Mouse (Mus musculus) frontal cortex, postnatal 36 days (tissue): ENCODE data around the gene Irs1.
A peak's percentile ranks its signal among the peaks of the same experiment; 100 is the strongest.

ENCODE experiments used
- DNase-seq, 2 experiments: peaks; one replicate each; pipeline ENCODE4 v3.0.0; 2022; ENCODE audit warnings: low spot score in 2 of 2

Irs1 gene

GRCm38 (mm10) chr1:82257457-82257856 lies 33.8 kb downstream of the Irs1 start:
- DNase-seq: no peak

DNA sequence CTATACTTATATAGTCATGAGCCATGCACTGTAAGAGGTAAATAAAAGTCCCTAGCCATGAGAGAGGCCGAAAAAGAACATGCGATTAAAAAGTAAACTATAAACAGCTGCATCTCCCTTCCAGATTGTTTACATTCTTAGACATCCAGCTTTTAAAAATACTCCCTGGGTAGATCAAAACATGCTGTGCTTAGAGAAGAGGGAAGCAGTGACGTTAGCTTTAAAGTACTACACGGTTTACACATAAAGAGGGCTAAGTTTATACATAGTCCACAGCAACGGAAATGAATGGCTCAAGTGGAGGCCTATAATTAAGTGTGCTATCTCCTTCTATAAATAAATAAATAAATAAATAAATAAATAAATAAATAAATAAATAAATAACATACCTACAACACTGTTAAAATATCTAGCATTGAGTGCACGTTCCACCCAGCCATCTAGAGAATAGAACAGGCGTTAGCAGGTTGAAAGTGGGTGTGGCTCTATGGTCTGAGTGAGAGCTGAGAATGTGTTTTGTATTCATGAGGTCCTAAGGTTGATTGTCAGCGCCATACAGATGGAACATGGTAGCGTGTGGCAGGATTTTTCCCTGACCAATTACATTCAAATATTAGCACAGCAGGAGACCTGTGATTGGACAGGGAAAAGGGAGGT lies 37.3 kb downstream of the Irs1 start:
- DNase-seq: no peak

GRCm38 (mm10) chr1:82247221-82247951 lies 43.8 kb downstream of the Irs1 start:
- DNase-seq: no peak

DNA sequence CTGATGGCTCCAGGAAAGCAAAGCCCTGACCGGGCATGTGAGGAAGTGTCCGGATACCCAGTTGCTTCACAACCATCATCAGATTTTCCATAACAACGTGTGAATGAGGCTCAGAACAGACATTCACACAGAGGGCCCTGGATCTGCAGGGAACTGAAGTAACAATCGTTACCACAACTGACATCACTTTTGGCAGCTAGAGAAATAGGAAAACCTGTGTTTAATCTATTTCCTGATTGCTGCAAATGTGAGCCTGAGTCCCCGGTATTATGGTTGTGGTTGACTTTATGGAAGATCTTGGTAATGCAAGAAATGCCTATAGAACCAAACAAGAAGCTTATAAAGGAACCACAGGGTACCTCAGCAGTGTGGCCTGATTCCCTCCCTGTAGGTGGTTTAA lies 46.2 kb downstream of the Irs1 start:
- DNase-seq: no peak

- DNase-seq: no peak
Observed at GRCm38 (mm10) chr1:82243260-82243825, 47.9 kb downstream of the Irs1 start.

DNA sequence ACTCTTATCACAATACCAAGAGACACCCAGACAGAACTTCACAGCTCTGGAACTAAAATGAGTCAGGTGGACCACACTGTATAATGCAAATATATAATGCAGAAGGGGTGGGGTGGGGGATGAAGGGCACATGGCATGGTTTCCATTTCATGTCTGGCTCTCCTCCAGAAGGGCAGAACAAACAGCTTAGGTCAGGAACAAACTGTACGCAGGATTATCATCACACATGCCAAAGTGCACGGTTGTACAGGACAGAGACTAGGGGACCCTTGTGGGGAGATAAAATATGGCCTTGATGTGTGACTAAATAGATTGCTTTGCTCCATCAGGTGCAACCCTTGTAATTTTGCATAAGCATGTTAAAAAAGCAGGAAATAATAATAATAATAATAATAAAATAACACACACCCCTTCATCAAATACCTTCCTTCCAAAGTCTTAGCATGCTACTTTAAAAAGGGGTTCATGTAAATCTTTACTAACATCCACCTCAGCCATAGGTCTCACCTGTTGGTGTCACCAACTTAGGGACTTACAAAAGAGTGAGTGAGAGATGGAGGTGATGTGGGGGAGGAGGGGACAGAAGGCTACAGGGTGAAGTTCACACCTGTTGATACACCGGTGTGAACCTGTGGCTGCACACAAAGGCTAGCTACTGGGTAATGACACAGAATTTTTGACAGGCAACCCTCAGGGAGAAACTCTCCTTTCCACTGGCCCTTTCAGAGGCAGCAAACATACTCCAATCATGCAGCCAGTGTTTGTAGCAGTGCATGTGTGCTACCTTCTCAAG lies 51.6 kb downstream of the Irs1 start:
- DNase-seq: no peak

DNA sequence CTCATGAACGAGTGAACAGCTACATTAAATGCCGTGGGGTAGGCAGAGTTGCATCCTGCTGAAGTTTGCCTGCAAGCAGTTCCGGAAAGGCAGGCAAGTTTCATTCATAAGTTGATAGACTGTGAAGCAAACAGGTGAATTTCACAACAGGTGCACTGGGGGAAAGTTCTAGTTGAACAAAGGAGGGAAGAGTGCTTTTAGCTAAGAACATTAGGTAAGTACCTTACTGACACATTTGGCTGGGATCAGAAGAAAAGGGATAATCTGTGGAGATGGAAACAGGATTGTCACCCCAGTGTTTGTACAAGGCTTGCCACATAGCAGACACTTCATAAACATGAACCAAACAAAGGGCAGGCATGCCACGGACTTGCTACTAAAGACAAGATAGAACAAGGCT lies 53.0 kb downstream of the Irs1 start:
- no peak for DNase-seq

- no peak for DNase-seq
Observed at GRCm38 (mm10) chr1:82235455-82236104, 55.6 kb downstream of the Irs1 start.

- no peak for DNase-seq
Observed at GRCm38 (mm10) chr1:82234616-82235015, 56.6 kb downstream of the Irs1 start.

DNA sequence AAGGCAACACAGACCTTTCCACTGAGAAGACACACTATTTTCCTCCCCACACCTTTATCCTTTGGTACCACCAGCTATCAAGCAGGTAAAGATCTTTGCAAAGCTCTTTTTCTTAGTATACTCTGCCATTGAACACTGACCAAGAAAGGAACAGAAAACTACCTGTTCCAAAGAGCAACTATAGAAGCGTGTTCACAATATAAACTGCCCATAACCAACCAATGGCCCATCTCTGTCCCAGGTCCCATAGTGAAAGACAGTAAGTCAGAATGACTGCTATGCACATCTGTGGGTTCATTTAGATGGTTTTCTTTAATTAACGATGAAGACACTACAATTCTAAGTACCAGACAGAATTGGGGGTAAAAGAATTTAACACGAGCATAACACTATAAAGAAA lies 58.4 kb downstream of the Irs1 start, which contains the start of gene Gm9747:
TSS of gene Gm9747 (plus strand) at position 301 of the 400 bp plus-strand sequence.
- no peak for DNase-seq

GRCm38 (mm10) chr1:82228841-82229240 lies 62.4 kb downstream of the Irs1 start:
- DNase-seq: no peak

- DNase-seq: no peak
Observed at GRCm38 (mm10) chr1:82223042-82223795, 68.0 kb downstream of the Irs1 start.

GRCm38 (mm10) chr1:82221462-82221861 lies 69.8 kb downstream of the Irs1 start:
- no peak for DNase-seq

DNA sequence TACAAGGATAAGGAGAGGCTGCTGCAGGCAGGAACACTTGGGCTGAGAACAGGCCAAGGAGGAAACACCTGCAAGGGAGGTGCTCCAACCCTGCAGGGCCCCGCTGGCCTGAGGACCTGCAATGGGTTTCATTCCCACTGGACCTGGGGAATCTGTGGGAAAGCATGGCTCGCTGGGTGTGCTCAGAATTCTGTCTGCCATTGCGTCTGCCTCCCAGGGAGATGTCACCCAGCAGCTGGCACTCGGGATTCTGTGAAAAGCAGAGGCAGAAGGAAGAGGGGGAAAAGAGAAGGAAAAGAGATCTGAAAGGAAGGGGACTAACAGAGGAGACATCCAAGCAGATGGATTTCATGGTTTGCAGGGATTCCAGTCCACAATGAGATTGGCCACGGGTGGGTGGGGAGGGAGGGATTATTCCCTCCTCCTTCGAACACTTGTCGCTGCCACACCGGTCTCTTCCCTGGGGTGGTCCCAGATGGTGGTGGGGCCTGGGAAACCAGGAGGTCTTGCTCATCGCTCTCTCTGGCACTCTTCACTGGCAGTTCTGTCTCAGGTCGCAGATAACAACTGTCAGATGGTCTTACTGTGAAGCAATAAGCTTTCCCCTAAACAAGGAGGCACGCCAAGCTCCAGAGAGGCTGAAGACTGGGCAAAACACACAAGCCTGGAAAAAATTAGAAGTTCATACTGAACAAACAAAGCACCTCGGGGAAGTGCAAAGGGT lies 70.4 kb downstream of the Irs1 start:
- DNase-seq: peak in 1 of 2 experiments; percentile 16

DNA sequence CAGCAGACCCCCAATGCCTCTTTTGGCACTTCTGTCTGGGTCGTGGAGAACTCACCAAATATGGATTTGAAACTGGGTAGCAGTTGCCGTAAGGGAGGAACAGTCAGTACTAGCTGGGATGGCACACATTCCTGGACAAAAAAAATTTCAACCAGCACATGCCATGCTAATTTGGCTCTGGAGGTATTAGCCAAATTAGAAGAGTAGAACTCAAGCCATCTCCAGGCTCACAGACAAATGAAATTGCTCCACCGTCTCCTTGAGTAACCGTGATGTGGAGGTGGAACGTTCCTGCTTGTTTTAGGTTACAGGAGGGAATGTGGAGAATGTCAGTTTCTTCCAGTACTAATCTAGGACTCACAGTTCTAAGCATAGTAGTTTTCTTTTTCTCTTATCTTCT lies 83.7 kb downstream of the Irs1 start:
- no peak for DNase-seq

DNA sequence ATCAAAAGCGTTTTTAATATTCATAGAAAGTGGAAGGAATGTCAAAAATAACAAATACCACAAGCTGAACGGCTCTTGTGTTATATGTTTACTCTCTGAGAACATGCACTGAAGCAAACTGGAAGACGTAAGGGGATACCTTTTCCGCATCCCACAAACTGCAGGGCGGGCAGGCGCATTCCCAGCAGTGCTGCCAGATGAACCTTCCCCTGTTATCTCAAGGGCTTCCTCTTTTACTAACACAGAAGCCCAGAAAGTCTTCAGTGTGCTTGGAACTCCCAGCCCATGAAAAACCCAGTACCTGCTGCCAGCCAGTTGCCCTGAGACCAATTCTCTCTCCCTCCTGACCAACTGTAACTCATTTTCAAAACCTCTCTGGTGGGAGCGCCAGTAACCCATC lies 90.6 kb downstream of the Irs1 start:
- DNase-seq: no peak

DNA sequence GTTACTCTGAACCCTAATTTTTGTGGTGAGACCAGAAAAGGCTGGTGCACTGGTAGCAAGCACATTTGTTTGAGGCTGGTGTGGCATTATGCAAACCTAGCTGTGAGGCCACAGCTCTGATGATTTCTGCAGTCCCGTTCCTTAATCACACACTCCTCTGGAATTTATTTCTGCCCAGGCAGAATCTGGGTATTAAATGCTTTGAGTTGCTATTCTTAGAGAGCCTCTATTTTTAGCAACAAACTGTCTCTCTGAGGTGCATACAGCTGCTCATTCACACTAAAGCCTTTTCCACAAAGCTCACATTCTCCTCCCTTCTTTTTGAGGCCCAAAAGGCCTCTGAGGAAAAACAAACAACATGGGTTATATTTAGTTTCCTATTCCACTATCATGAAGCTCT lies 91.3 kb downstream of the Irs1 start:
- peak in 1 of 2 experiments; percentile 14 for DNase-seq

DNA sequence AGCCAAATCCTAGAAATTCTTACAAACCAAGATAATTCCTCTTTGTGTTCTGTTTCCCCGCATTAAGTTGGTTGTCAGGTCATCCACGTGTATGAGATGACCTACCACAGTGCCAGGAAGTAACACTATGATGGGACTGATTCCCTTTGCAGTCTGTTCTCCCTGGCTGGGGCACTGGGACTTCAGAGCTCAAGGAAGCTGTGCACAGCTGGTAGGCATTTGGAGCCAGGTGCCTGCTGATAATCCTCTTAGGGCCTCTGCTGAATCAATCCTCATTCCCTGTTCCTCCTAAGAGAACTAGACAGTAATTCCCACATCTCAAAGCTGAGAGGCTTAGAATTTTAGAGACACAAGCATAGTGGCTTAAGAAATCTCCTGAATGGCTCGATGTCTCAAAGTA lies 99.6 kb downstream of the Irs1 start:
- no peak for DNase-seq

- DNase-seq: peak; percentile 64 to 80
Observed at GRCm38 (mm10) chr1:82189516-82189915, 101.7 kb downstream of the Irs1 start.

- DNase-seq: no peak
Observed at GRCm38 (mm10) chr1:82188549-82189231, 102.5 kb downstream of the Irs1 start.
